Mouse (Mus musculus): Measurements from ENCODE around the gene St3gal3. TPM values are rescaled to one million over a fixed set of nuclear protein-coding genes. Genes with fewer than 3 reads are reported as not detected.

The St3gal3 gene
- polyA plus RNA-seq, 1 experiment from 2014 or later: 15.7 TPM

DNA sequence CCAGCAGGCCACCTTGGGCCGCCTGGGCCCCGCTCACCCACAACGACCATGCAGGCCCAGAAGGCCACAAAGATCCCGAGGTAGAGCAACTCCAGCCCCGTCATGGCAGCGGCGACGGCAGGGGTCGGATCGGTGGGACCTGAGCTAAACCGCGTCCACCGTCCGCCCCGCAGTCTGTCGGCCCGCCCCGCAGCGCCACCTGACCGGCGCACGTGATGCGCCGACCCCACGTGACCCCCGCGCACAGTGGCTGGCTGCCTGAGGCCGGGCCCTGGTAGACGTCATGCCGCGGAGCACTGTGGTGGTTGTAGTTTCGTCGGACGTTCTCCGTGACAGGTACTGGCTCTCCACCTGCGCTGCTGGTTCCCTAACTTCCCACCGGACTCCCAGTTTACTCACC lies 247.6 kb downstream of the St3gal3 start, which contains the start of gene Atp6v0b:
Gene Atp6v0b, minus strand, starts transcription at position 201 of the 400 bp plus-strand sequence.
- peaks cover 24% of the 10 kb centered on the region for H3K79me2 ChIP-seq (ENCODE audit: inconsistent target)
- H3K36me3 ChIP-seq (ENCODE audit: inconsistent target): peaks cover 21% of the 10 kb centered on the region
- peak within 1 kb of the TSS; percentile 56 for H3K27ac ChIP-seq
- WGBS (ENCODE audit: missing documents): under 1% methylated on average over 36 of the region's 37 CpGs
- peak within 1 kb of the TSS; percentile 84 for H3K4me3 ChIP-seq (ENCODE audit: inconsistent target)

DNA sequence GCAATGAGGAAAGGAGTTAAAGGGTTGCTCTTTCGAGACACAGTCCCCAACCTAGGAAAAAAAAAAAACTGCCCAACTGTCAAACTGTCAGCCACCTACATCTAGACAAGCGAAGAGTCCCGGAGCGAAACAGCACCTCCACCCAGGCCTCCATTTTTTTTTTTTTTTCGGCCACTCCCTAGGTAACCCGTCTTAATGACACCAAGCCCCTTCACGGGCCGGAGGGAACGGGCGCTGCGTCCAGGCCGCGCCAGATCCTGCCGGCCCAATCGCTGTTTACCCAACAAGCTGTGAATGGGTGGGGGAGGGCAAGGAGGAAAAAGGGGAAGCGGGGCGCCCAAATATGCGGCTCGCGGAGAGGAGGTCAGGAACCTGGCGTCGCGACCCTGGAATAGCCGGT lies 248.1 kb downstream of the St3gal3 start:
- Histone ChIP-seq H3K27ac (peak overlapping the region; percentile 56), H3K4me3 (ENCODE audit: inconsistent target) (peak overlapping the region; percentile 84), H3K36me3 (ENCODE audit: inconsistent target) (peaks cover 21% of the 10 kb centered on the region), H3K79me2 (ENCODE audit: inconsistent target) (peaks cover 24% of the 10 kb centered on the region)
- WGBS (ENCODE audit: missing documents): 7% methylated on average over 11 of the region's 24 CpGs

DNA sequence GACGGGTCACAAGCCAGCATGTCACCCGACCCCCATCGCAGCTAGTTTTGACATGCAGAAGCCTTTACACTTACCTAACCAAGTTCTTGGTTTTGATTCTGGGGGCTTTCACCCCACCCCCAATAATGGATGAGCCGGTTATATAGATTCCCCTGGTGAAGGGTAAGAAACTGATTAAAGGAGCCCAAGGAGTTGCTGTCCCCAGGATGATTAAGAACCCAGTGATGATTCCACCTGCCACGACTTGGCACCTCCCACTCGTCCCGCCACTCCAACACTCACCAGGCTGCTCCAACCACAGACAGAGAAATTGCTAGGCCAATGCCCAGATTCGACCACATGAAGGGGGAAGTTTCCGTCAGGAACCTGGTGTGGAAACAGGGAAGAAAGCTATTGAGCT lies 248.7 kb downstream of the St3gal3 start:
- Histone ChIP-seq H3K4me3 (ENCODE audit: inconsistent target) (peak overlapping the region; percentile 84), H3K36me3 (ENCODE audit: inconsistent target) (peaks cover 21% of the 10 kb centered on the region), H3K79me2 (ENCODE audit: inconsistent target) (peaks cover 18% of the 10 kb centered on the region), H3K27ac (peak overlapping the region; percentile 56; the same call in 1 of the 2 replicates)
- 57% methylated on average over 9 of the region's 9 CpGs for WGBS (ENCODE audit: missing documents)

DNA sequence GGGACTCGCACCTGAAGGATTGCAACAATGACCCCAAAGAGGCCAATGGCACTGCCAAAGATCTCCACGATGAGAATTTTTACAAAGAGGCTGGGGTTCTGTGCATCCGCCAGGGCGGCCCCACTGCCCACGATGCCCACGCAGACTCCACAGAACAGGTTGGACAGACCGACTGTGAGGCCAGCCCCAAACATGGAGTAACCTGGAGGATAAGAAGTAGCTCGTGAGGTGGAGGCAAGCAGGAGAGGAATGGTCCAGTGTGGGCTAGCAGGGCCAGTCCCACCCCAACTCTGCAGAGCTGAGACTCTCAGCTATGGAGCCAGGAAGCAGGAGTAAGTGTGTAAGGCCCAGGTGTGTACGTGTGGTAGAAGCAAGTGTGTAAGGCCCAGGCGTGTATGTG lies 249.6 kb downstream of the St3gal3 start:
- Histone ChIP-seq H3K4me3 (ENCODE audit: inconsistent target) (no peak overlapping the region), H3K36me3 (ENCODE audit: inconsistent target) (peaks cover 21% of the 10 kb centered on the region), H3K27ac (no peak overlapping the region), H3K79me2 (ENCODE audit: inconsistent target) (peaks cover 14% of the 10 kb centered on the region)
- 94% methylated on average over 10 of the region's 10 CpGs for WGBS (ENCODE audit: missing documents)

DNA sequence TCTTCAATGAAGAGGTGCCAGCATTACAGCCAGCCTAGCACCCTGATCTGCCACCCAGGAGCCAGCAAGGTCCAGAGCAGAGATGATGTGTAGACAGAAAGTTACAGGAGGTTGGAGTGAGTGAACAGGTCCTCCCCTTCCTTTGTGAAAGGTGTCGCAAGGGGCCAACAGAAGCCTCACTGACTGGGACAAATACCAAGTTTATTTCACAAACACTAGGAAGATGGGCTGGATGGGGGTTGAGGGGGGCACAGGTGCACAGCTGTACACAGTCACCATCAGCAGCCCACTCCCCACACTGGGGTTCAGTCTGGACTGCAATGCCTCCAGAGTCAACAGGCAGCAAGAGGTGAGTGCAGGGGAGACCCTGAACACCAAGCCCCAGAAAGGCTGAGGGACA lies 250.6 kb downstream of the St3gal3 start:
- Histone ChIP-seq H3K4me3 (ENCODE audit: inconsistent target) (no peak overlapping the region), H3K79me2 (ENCODE audit: inconsistent target) (peaks cover 14% of the 10 kb centered on the region), H3K36me3 (ENCODE audit: inconsistent target) (peaks cover 21% of the 10 kb centered on the region), H3K27ac (no peak overlapping the region)
- WGBS (ENCODE audit: missing documents): 91% methylated on average over 1 of the region's 1 CpGs

DNA sequence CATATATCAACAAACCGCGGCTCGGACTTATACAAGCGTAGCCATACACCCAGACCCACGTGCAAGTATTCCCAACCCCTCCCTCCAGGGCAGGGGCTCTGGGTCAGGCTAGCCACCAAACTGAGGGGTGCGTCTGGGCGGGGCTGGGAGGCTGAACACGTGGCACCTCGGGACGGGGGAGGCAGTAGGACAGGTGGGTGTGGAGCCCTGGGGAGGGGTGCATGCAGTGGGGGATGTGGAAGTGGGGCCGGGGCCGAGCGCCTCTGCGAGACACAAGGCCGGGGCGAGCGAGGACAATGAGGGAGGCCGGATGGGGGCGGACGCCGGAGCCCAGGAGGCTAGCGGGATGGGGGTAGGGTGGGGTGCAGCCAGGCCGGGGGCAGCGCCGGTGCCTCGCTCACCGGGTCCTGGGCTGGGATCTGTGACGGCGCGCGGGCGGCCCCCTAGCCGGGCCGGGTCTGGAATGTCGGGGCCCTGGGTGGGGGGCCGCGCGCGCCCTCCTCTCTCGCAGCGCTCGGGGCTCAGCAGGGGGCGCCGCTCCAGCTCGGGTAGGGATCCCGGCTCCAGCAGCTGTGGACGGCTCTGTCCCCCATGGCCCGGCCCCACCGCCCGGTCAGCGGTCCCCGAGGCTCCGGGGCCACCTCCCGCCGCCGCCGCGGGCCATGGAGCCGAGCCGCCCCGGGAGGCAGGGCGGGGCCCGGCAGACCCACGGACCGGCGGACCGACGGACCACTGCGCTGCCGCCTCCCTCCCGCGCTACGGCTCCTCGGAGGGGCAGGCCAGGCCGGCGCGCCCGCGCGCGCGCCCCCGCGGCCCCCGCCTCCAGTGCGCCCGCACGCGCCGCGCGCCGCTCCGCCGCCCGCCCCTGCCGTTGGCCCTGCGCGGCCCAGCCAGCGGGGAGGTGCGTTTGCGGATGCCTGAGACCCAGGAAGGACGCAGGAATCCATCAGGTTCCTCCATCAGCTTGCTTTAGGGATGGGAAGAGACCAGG lies 251.7 kb downstream of the St3gal3 start, which contains the start of gene B4galt2:
Gene B4galt2, minus strand, starts transcription at position 787 of the 991 bp plus-strand sequence.
- H3K36me3 ChIP-seq (ENCODE audit: inconsistent target): peaks cover 21% of the 10 kb centered on the region
- peaks cover 14% of the 10 kb centered on the region for H3K79me2 ChIP-seq (ENCODE audit: inconsistent target)
- no peak within 1 kb of the TSS for H3K4me3 ChIP-seq (ENCODE audit: inconsistent target)
- WGBS (ENCODE audit: missing documents): 15% methylated on average over 91 of the region's 103 CpGs
- H3K27ac ChIP-seq: no peak within 1 kb of the TSS

Other genes starting within 250 kb of the St3gal3 start
- 307 to 636 TPM (median 464 TPM) in 3 replicates for gene Atp6v0b, start 247.6 kb downstream of the St3gal3 start, polyA plus RNA-seq (2018)
- gene Dph2, start 242.9 kb downstream of the St3gal3 start, polyA plus RNA-seq (2018): 1.9 to 7.4 TPM (median 4.9 TPM) in 3 replicates
- 17.2 to 30.4 TPM (median 28.2 TPM) in 3 replicates for gene Ipo13, start 219.9 kb downstream of the St3gal3 start, polyA plus RNA-seq (2018)
- not detected in 3 replicates for gene Artn, start 205.2 kb downstream of the St3gal3 start, polyA plus RNA-seq (2018)
- gene Kdm4a, start 45.1 kb upstream of the St3gal3 start, polyA plus RNA-seq (2018): 21.9 to 31.1 TPM (median 25.1 TPM) in 3 replicates
- 0.07 to 0.56 TPM (median 0.34 TPM) in 3 replicates for gene Ptprf, start 156.5 kb upstream of the St3gal3 start, polyA plus RNA-seq (2018)